Mouse (Mus musculus) G1E (cell line): ENCODE results near the gene Ano2. TPM values are rescaled to one million over a fixed set of nuclear protein-coding genes. Genes with fewer than 3 reads are reported as not detected.

ENCODE experiments used
- ATAC-seq: 2 replicates; pipeline ENCODE4 v1.8.0; 2016; ENCODE audit warnings: mild to moderate bottlenecking; ENCODE audit not compliant: insufficient number of reproducible peaks, poor library complexity, low FRiP score, severe bottlenecking; ENCODE audit errors: extremely low read depth
- DNase-seq: peaks from one replicate; pipeline ENCODE4 v3.0.0; 2012; ENCODE audit warnings: low spot score
- H3K27me3 ChIP-seq: 2 replicates; pipeline ENCODE4 v1.6.1; 2012; ENCODE audit warnings: mild to moderate bottlenecking, low read length, inconsistent platforms; ENCODE audit not compliant: insufficient read depth
- H3K36me3 ChIP-seq: replicated peaks from 2 replicates; pipeline ENCODE3; 2012; ENCODE audit warnings: mild to moderate bottlenecking, inconsistent platforms
- H3K4me1 ChIP-seq: 2 replicates; pipeline ENCODE4 v1.6.1; 2012; ENCODE audit warnings: low read depth, low read length, inconsistent platforms, mixed read lengths; ENCODE audit not compliant: insufficient read depth
- H3K4me3 ChIP-seq: 2 replicates; pipeline ENCODE4 v1.5.1; 2012; ENCODE audit warnings: low read depth, mild to moderate bottlenecking, inconsistent platforms, low read length, moderate library complexity, mixed read lengths
- H3K9me3 ChIP-seq: replicated peaks from 2 replicates; pipeline ENCODE4 v1.6.1; 2012; ENCODE audit warnings: inconsistent platforms
- CTCF ChIP-seq: IDR thresholded peaks from 2 replicates; pipeline ENCODE4 v1.5.1; 2012; ENCODE audit warnings: low read depth, low read length, inconsistent platforms, mixed read lengths
- GATA1 ChIP-seq: IDR thresholded peaks from 2 replicates; pipeline ENCODE4 v1.6.1; 2012; ENCODE audit warnings: borderline replicate concordance, low read length, inconsistent platforms, mixed read lengths
- GATA2 ChIP-seq: IDR thresholded peaks from 2 replicates; pipeline ENCODE4 v1.6.1; 2012; ENCODE audit warnings: low read depth, low read length, inconsistent platforms, borderline replicate concordance
- POLR2AphosphoS5 ChIP-seq: IDR thresholded peaks from 2 replicates; pipeline ENCODE4 v1.6.1; 2012; ENCODE audit warnings: low read depth, low read length, inconsistent platforms; ENCODE audit not compliant: insufficient replicate concordance
- TAL1 ChIP-seq: conservative IDR thresholded peaks from 2 replicates; pipeline ENCODE4 v1.6.1; 2012; ENCODE audit warnings: low read depth, low read length, inconsistent platforms, mixed read lengths
- polyA plus RNA-seq: library from polyadenylated mRNA; stranded (reverse); fragments of >175 nt; gene quantifications from 2 replicates; pipeline ENCODE4 v1.2.3, GENCODE M21; 2012
- total RNA-seq, 2 experiments: library from RNA; stranded (forward) in 1 of 2; stranded (reverse) in 1 of 2; fragments of 200-1000 nt in 1 of 2; fragments of >200 nt in 1 of 2; fragmentation: Nextera tagmentation in 1 of 2; gene quantifications; 2 replicates each; pipeline ENCODE4 v1.2.3; 2014 to 2017

Ano2 gene
- total and polyA plus RNA-seq, 3 experiments = 0.05 TPM; not detected in 2

- H3K4me1 ChIP-seq = no peaks in the 10 kb centered on the region
- ATAC-seq (no peak), DNase-seq (no peak)
- peaks cover 68% of the 10 kb centered on the region for H3K9me3 ChIP-seq
- H3K27me3 ChIP-seq = no peaks in the 10 kb centered on the region
- no peak overlapping the region for H3K4me3 ChIP-seq
- TF ChIP-seq GATA1 (no peak), GATA2 (no peak), POLR2AphosphoS5 (no peak), CTCF (no peak), TAL1 (no peak)
- no peaks in the 10 kb centered on the region for H3K36me3 ChIP-seq
Measured at GRCm38 (mm10) chr6:126001797-126002196, 311.6 kb downstream of the Ano2 start.

GRCm38 (mm10) chr6:126003002-126003742, 313.0 kb downstream of the Ano2 start:
- H3K36me3 ChIP-seq = no peaks in the 10 kb centered on the region
- DNase-seq (no peak), ATAC-seq (no peak)
- H3K4me3 ChIP-seq = no peak overlapping the region
- H3K4me1 ChIP-seq = no peaks in the 10 kb centered on the region
- no peak for TF ChIP-seq GATA1
- no peak for TF ChIP-seq TAL1
- TF ChIP-seq GATA2 = no peak
- no peak for TF ChIP-seq CTCF
- TF ChIP-seq POLR2AphosphoS5 = no peak
- no peaks in the 10 kb centered on the region for H3K27me3 ChIP-seq
- H3K9me3 ChIP-seq = peaks cover 71% of the 10 kb centered on the region

GRCm38 (mm10) chr6:126006647-126007046, 316.4 kb downstream of the Ano2 start:
- Histone ChIP-seq H3K27me3 (no peaks in the 10 kb centered on the region), H3K4me3 (no peak overlapping the region)
- DNase-seq = no peak

DNA sequence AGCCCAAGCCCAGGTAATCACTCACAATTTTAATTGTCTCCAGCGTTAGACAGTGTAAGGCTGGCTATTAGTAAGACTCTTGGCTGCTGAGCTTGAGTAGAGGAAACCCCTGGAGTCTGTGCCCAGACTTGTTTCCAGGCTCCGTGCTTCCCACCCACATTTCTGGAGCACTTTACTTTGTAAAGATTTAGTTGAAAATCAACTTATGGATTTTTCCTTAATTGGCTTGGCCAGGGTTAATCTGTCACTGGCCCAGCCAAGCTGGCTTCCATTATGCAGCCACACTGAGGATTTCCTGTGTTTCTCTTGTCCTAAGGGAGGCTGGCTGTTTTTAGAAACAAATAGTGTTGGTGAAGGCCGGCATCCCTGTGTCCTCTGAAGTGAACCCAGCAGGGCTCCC, 318.9 kb downstream of the Ano2 start:
- Histone ChIP-seq H3K9me3 (peaks cover 66% of the 10 kb centered on the region), H3K4me1 (no peaks in the 10 kb centered on the region), H3K27me3 (no peaks in the 10 kb centered on the region), H3K4me3 (no peak overlapping the region), H3K36me3 (no peaks in the 10 kb centered on the region)
- ATAC-seq = no peak
- TF ChIP-seq POLR2AphosphoS5 (no peak), TAL1 (no peak), GATA2 (no peak), CTCF (no peak), GATA1 (no peak)
- DNase-seq = no peak

More at GRCm38 (mm10) chr6:126006647-126007046, 316.4 kb downstream of the Ano2 start:
- TF ChIP-seq TAL1 (no peak), GATA1 (no peak), GATA2 (no peak), POLR2AphosphoS5 (no peak), CTCF (no peak)
- Histone ChIP-seq H3K9me3 (peaks cover 64% of the 10 kb centered on the region), H3K4me1 (no peaks in the 10 kb centered on the region), H3K36me3 (no peaks in the 10 kb centered on the region)
- no peak for ATAC-seq

- TF ChIP-seq TAL1 (no peak), POLR2AphosphoS5 (no peak), GATA2 (no peak), GATA1 (no peak), CTCF (no peak)
- peaks cover 61% of the 10 kb centered on the region for H3K9me3 ChIP-seq
Measured at GRCm38 (mm10) chr6:126016991-126017390, 326.8 kb downstream of the Ano2 start.

GRCm38 (mm10) chr6:126018411-126018810, 328.2 kb downstream of the Ano2 start:
- Histone ChIP-seq H3K9me3 (peaks cover 60% of the 10 kb centered on the region), H3K4me3 (no peak overlapping the region)

More at GRCm38 (mm10) chr6:126016991-126017390, 326.8 kb downstream of the Ano2 start:
- no peak overlapping the region for H3K4me3 ChIP-seq
- H3K4me1 ChIP-seq = no peaks in the 10 kb centered on the region
- H3K36me3 ChIP-seq = no peaks in the 10 kb centered on the region
- ATAC-seq = no peak
- no peak for DNase-seq
- H3K27me3 ChIP-seq = no peaks in the 10 kb centered on the region

More at GRCm38 (mm10) chr6:126018411-126018810, 328.2 kb downstream of the Ano2 start:
- Histone ChIP-seq H3K4me1 (no peaks in the 10 kb centered on the region), H3K27me3 (no peaks in the 10 kb centered on the region), H3K36me3 (no peaks in the 10 kb centered on the region)
- no peak for ATAC-seq
- TF ChIP-seq TAL1 (no peak), POLR2AphosphoS5 (no peak), CTCF (no peak), GATA1 (no peak), GATA2 (no peak)
- DNase-seq = no peak
